Mouse (Mus musculus) lung, postnatal 4 days (tissue): ENCODE data around the gene Polr2i.

Experiments
- DNase-seq, 2 experiments: peaks; one replicate each; pipeline ENCODE4 v3.0.0; 2021

The Polr2i gene

GRCm38 (mm10) chr7:30266780-30267179 is 35.0 kb downstream of the Polr2i start:
- no peak for DNase-seq

GRCm38 (mm10) chr7:30269641-30270040 is 37.9 kb downstream of the Polr2i start:
- DNase-seq = no peak

GRCm38 (mm10) chr7:30274383-30274782 is 42.6 kb downstream of the Polr2i start:
- DNase-seq = peak in 1 of 2 experiments; percentile 62

GRCm38 (mm10) chr7:30278911-30279310 is 47.2 kb downstream of the Polr2i start:
- no peak for DNase-seq

- DNase-seq = no peak
Observed at GRCm38 (mm10) chr7:30279536-30279935, 47.8 kb downstream of the Polr2i start.

GRCm38 (mm10) chr7:30279951-30280669 is 48.4 kb downstream of the Polr2i start, which contains the start of the genes Thap8 and Wdr62:
TSS of gene Thap8 (plus strand) at chr7:30280094.
TSS of gene Wdr62 (minus strand) at chr7:30280419.
- peak; percentile 94 to 95 for DNase-seq

- DNase-seq = peak; percentile 92 to 96
Observed at GRCm38 (mm10) chr7:30280670-30281138, 49.0 kb downstream of the Polr2i start.

- DNase-seq = no peak
Observed at GRCm38 (mm10) chr7:30281522-30281921, 49.8 kb downstream of the Polr2i start.

GRCm38 (mm10) chr7:30282740-30283139 is 51.0 kb downstream of the Polr2i start:
- no peak for DNase-seq
